Mouse (Mus musculus) liver, embryonic 12.5 days (tissue): Measurements from ENCODE around the gene Eif3i. TPM values are rescaled to one million over a fixed set of nuclear protein-coding genes. Genes with fewer than 3 reads are reported as not detected.

ENCODE experiments used
- ATAC-seq: fragments of 200-750 bp; cut with Nextera tagmentation; 2 replicates; pipeline ENCODE4 v1.8.0; 2017; ENCODE audit warnings: moderate number of reproducible peaks, mild to moderate bottlenecking, moderate library complexity
- H3K27ac ChIP-seq: fragments of 300-500 bp; sonication (generic); 2 replicates; pipeline ENCODE4 v1.5.1; 2016; ENCODE audit warnings: mild to moderate bottlenecking
- H3K27me3 ChIP-seq: fragments of 300-500 bp; sonication (generic); replicated peaks from 2 replicates; pipeline ENCODE4 v1.6.1; 2016; ENCODE audit warnings: mild to moderate bottlenecking, moderate library complexity
- H3K36me3 ChIP-seq: fragments of 300-500 bp; sonication (generic); 2 replicates; pipeline ENCODE4 v1.6.1; 2016; ENCODE audit warnings: mild to moderate bottlenecking, moderate library complexity
- H3K4me1 ChIP-seq: fragments of 300-500 bp; sonication (generic); 2 replicates; pipeline ENCODE4 v1.6.1; 2016
- H3K4me2 ChIP-seq: fragments of 300-500 bp; sonication (generic); 2 replicates; pipeline ENCODE4 v1.6.1; 2016; ENCODE audit warnings: mild to moderate bottlenecking, moderate library complexity
- H3K4me3 ChIP-seq: fragments of 300-500 bp; sonication (generic); 2 replicates; pipeline ENCODE4 v1.5.1; 2016; ENCODE audit warnings: mild to moderate bottlenecking, moderate library complexity
- H3K9ac ChIP-seq: fragments of 300-500 bp; sonication (generic); 2 replicates; pipeline ENCODE4 v1.6.1; 2016; ENCODE audit warnings: mild to moderate bottlenecking, moderate library complexity
- H3K9me3 ChIP-seq: fragments of 300-500 bp; sonication (generic); replicated peaks from 2 replicates; pipeline ENCODE4 v1.6.1; 2016; ENCODE audit warnings: mild to moderate bottlenecking, moderate library complexity
- WGBS: fragments of 180-500 bp; shearing (Covaris S2); methylation state at CpG from one replicate; pipeline ENCODE4 v1.1.7; 2016; ENCODE audit not compliant: insufficient replicate concordance; 5-methylcytosine and 5-hydroxymethylcytosine counted together
- polyA plus RNA-seq: library from polyadenylated mRNA; unstranded; fragments of >200 nt; fragmentation: Nextera tagmentation; extraction: Ambion mirVana; gene quantifications from 2 replicates; pipeline ENCODE4 v1.2.1, GENCODE M21; 2016

Gene Eif3i
- polyA plus RNA-seq, 1 experiment from 2014 or later, result 226 TPM

GRCm38 (mm10) chr4:129617121-129617641, 16.7 kb upstream of the Eif3i start:
- H3K27me3 ChIP-seq, result no peaks in the 10 kb centered on the region
- H3K9me3 ChIP-seq, result no peaks in the 10 kb centered on the region
- 87% methylated on average over 7 of the region's 7 CpGs for WGBS
- no peak overlapping the region for H3K4me3 ChIP-seq
- H3K27ac ChIP-seq, result no peak overlapping the region
- no peak overlapping the region for H3K4me2 ChIP-seq
- H3K36me3 ChIP-seq, result peaks cover 28% of the 10 kb centered on the region
- ATAC-seq, result no peak
- H3K4me1 ChIP-seq, result peaks cover 29% of the 10 kb centered on the region
- H3K9ac ChIP-seq, result no peak overlapping the region

GRCm38 (mm10) chr4:129616631-129617030, 16.2 kb upstream of the Eif3i start:
- Histone ChIP-seq H3K27ac (no peak overlapping the region), H3K27me3 (no peaks in the 10 kb centered on the region), H3K9me3 (no peaks in the 10 kb centered on the region), H3K36me3 (peaks cover 28% of the 10 kb centered on the region), H3K4me1 (peaks cover 27% of the 10 kb centered on the region), H3K4me2 (no peak overlapping the region), H3K9ac (no peak overlapping the region), H3K4me3 (no peak overlapping the region)
- 86% methylated on average over 3 of the region's 3 CpGs for WGBS
- no peak for ATAC-seq

GRCm38 (mm10) chr4:129615801-129616290, 15.4 kb upstream of the Eif3i start:
- ATAC-seq, result no peak
- Histone ChIP-seq H3K4me1 (peaks cover 21% of the 10 kb centered on the region), H3K9me3 (no peaks in the 10 kb centered on the region), H3K4me2 (no peak overlapping the region), H3K36me3 (peaks cover 28% of the 10 kb centered on the region), H3K4me3 (no peak overlapping the region), H3K9ac (no peak overlapping the region), H3K27ac (no peak overlapping the region), H3K27me3 (no peaks in the 10 kb centered on the region)
- 81% methylated on average over 9 of the region's 9 CpGs for WGBS

DNA sequence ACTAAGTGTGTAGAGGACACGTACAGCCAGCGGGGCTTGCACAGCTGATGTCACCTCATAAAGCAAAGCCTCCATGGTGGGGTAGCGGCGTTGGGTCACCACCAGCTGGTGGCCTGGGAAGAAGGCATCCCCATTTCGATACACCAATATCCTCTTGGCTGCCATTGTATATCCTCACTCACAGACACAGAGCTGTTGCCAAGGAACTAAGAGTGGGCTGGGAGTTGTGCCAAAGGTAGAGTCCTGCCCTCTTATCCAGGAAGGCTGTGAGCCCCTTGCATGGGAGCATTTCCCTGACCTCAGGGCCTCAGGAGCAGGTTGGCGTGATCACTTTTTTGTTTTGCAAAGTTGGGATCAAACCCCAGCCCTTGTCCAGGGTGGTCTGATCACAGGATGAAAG, 13.6 kb upstream of the Eif3i start, which contains the start of gene Dcdc2b:
TSS of gene Dcdc2b (minus strand) at position 165 of the 400 bp plus-strand sequence.
- 78% methylated on average over 6 of the region's 6 CpGs for WGBS
- ATAC-seq, result no peak
- no peak within 1 kb of the TSS for H3K27ac ChIP-seq

DNA sequence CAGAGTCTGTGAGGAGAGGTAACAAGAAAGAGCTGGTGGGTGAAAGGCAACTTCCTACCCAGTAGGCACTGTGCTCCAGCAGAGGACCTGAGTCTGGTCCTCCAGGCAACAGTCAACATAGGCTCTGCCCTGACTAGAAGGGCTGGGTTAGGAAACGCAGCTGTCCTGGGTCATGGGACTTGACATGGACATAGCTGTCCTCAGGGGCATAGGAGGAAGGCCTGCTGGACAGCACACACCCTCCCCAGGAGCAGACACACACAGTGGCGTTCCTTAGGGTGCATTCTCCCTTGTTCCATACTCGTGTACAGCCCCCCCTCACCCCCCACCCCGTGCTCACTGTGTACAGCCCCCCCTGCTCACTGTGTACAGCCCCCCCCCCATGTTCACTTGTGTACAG, 10.0 kb upstream of the Eif3i start:
- Histone ChIP-seq H3K4me3 (no peak overlapping the region), H3K27me3 (no peaks in the 10 kb centered on the region), H3K4me1 (peaks cover 15% of the 10 kb centered on the region), H3K27ac (no peak overlapping the region), H3K36me3 (peaks cover 49% of the 10 kb centered on the region), H3K9me3 (no peaks in the 10 kb centered on the region), H3K9ac (no peak overlapping the region), H3K4me2 (no peak overlapping the region)
- 64% methylated on average over 4 of the region's 4 CpGs for WGBS
- no peak for ATAC-seq

More for the DNA sequence above, 13.6 kb upstream of the Eif3i start, which contains the start of gene Dcdc2b:
- no peak within 1 kb of the TSS for H3K4me3 ChIP-seq
- no peaks in the 10 kb centered on the region for H3K27me3 ChIP-seq
- no peaks in the 10 kb centered on the region for H3K9me3 ChIP-seq
- H3K36me3 ChIP-seq, result peaks cover 42% of the 10 kb centered on the region
- peaks cover 16% of the 10 kb centered on the region for H3K4me1 ChIP-seq
- H3K4me2 ChIP-seq, result no peak within 1 kb of the TSS
- no peak within 1 kb of the TSS for H3K9ac ChIP-seq

DNA sequence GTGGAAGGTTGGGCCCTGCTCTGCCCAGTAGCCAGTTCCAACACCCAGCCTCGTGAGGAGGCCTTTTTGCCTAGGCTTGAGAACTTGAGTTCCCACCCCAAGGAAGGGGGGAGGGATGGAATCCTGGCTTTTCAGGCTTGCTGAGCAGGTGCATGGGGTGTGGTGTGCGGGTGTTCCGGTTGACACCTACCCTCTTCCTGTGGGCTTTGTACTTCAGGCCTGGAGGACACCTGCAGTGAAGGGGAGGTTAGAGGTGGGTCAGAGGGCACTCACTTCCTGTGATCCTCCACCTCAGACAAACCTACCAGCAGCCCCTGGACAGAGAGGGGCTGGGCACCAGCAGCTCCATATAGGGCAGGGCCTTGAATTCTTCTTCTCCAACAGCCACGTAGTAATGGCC, 9.6 kb upstream of the Eif3i start:
- H3K27me3 ChIP-seq, result no peaks in the 10 kb centered on the region
- peaks cover 54% of the 10 kb centered on the region for H3K36me3 ChIP-seq
- ATAC-seq, result no peak
- no peaks in the 10 kb centered on the region for H3K9me3 ChIP-seq
- H3K4me1 ChIP-seq, result peaks cover 15% of the 10 kb centered on the region
- no peak overlapping the region for H3K4me3 ChIP-seq
- 78% methylated on average over 4 of the region's 4 CpGs for WGBS
- H3K4me2 ChIP-seq, result no peak overlapping the region
- H3K9ac ChIP-seq, result no peak overlapping the region
- H3K27ac ChIP-seq, result peak overlapping the region; percentile 2; the same call in 1 of the 2 replicates

DNA sequence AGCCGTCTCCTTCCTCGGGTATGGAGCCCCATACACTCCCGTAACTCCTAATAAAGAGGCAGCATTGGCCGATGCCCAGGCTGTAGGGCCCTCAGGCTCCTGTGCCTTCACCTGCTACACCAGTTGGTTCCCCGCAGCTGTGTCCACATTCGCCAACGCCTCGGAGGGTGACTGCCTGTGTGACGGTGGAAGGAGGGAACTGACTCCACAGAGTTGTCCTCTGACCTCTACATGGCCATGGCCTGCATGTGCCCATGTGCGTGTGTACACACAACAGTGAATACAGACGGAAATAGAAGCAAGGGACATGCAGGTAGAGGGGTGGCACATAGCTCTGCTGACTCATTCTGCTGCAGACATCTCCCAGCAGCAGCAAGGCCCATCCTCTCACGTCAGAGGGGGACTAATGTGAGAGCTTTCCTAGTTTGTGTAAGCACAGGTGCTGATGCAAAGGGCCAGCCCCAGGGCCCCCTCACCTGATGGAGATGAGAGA, 8.7 kb upstream of the Eif3i start:
- ATAC-seq, result no peak; the same call in 1 of the 2 replicates
- H3K4me1 ChIP-seq, result peaks cover 15% of the 10 kb centered on the region
- H3K27me3 ChIP-seq, result no peaks in the 10 kb centered on the region
- H3K36me3 ChIP-seq, result peaks cover 60% of the 10 kb centered on the region
- H3K4me3 ChIP-seq, result no peak overlapping the region
- no peaks in the 10 kb centered on the region for H3K9me3 ChIP-seq
- H3K27ac ChIP-seq, result peak overlapping the region; percentile 2
- no peak overlapping the region for H3K4me2 ChIP-seq
- H3K9ac ChIP-seq, result no peak overlapping the region
- WGBS, result 71% methylated on average over 12 of the region's 12 CpGs

DNA sequence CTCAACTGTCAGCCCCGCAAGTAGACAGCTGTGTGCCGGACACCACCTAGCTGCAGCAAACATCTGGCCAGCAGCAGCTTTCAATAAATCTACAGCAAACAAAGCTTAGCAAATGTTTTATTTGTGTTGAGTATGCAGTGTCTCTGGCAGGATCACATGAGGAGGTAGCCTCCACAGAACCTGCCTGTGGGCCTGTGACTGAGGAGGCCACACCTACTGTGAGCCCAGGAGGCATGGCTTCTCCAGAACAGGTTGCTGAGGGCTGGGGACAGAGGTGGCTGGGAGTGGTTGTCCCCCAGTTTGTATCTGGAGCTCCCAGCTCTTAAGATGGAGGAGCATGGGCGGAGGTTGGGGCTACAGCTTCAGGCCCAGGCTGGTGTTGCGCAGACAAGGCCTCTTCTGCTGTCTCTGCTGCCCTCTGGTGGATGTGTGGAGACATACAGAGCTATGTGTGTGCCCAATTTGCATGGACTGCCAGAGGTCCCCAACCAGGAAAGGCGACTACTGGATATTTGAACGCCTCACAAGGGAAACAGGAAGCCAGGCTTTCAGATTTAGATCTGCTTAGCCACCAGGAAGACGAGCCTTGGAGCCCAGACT, 8.1 kb upstream of the Eif3i start:
- Histone ChIP-seq H3K9ac (0 out of 2 replicates have a peak overlapping the region, but pooled peaks have one; percentile 15), H3K4me1 (peaks cover 16% of the 10 kb centered on the region), H3K36me3 (peaks cover 61% of the 10 kb centered on the region), H3K27ac (peak overlapping the region; percentile 80), H3K4me3 (no peak overlapping the region), H3K9me3 (no peaks in the 10 kb centered on the region), H3K4me2 (peak overlapping the region; percentile 14), H3K27me3 (no peaks in the 10 kb centered on the region)
- 37% methylated on average over 7 of the region's 7 CpGs for WGBS
- peak; percentile 89 for ATAC-seq

GRCm38 (mm10) chr4:129588865-129589264, 11.6 kb downstream of the Eif3i start:
- no peaks in the 10 kb centered on the region for H3K9me3 ChIP-seq
- no peak overlapping the region for H3K4me3 ChIP-seq
- peaks cover 39% of the 10 kb centered on the region for H3K36me3 ChIP-seq
- WGBS, result 49% methylated on average over 4 of the region's 4 CpGs
- H3K27me3 ChIP-seq, result no peaks in the 10 kb centered on the region
- H3K27ac ChIP-seq, result peak overlapping the region; percentile 84
- ATAC-seq, result peak; percentile 72
- peak overlapping the region; percentile 37 for H3K9ac ChIP-seq
- H3K4me2 ChIP-seq, result peak overlapping the region; percentile 39
- peaks cover 50% of the 10 kb centered on the region for H3K4me1 ChIP-seq

- WGBS, result 64% methylated on average over 1 of the region's 1 CpGs
- Histone ChIP-seq H3K4me3 (no peak overlapping the region), H3K27ac (peak overlapping the region; percentile 68), H3K4me1 (peaks cover 50% of the 10 kb centered on the region), H3K9me3 (no peaks in the 10 kb centered on the region), H3K9ac (no peak overlapping the region), H3K36me3 (peaks cover 20% of the 10 kb centered on the region), H3K4me2 (no peak overlapping the region), H3K27me3 (no peaks in the 10 kb centered on the region)
- no peak for ATAC-seq
Observed at GRCm38 (mm10) chr4:129586943-129587342, 13.5 kb downstream of the Eif3i start.

GRCm38 (mm10) chr4:129585773-129586172, 14.7 kb downstream of the Eif3i start:
- ATAC-seq, result peak; percentile 74
- Histone ChIP-seq H3K4me1 (peaks cover 50% of the 10 kb centered on the region), H3K9me3 (no peaks in the 10 kb centered on the region), H3K36me3 (peaks cover 9% of the 10 kb centered on the region), H3K4me2 (peak overlapping the region; percentile 86), H3K27ac (peak overlapping the region; percentile 86), H3K4me3 (peak overlapping the region; percentile 56), H3K27me3 (no peaks in the 10 kb centered on the region), H3K9ac (peak overlapping the region; percentile 72)
- WGBS, result 39% methylated on average over 9 of the region's 9 CpGs

GRCm38 (mm10) chr4:129584884-129585608, 15.4 kb downstream of the Eif3i start:
- WGBS, result 2% methylated on average over 36 of the region's 36 CpGs
- H3K4me3 ChIP-seq, result peak overlapping the region; percentile 56
- H3K36me3 ChIP-seq, result peaks cover 1% of the 10 kb centered on the region; the same call in 1 of the 2 replicates
- peaks cover 51% of the 10 kb centered on the region for H3K4me1 ChIP-seq
- no peaks in the 10 kb centered on the region for H3K27me3 ChIP-seq
- H3K27ac ChIP-seq, result peak overlapping the region; percentile 86
- ATAC-seq, result peak; percentile 75
- H3K9ac ChIP-seq, result peak overlapping the region; percentile 72
- peak overlapping the region; percentile 86 for H3K4me2 ChIP-seq
- H3K9me3 ChIP-seq, result no peaks in the 10 kb centered on the region
